Mouse (Mus musculus) cerebellum, postnatal 36 days (tissue): ENCODE measurements at regions not wholly inside any gene's neighbourhood (a gene's known extent, or its start where the extent isn't known, plus 50 kb on each side); places are given as distances from the start of the nearest gene placed in this dataset.

Experiments
- DNase-seq, 2 experiments: peaks; one replicate each; pipeline ENCODE4 v3.0.0; 2021 to 2022; ENCODE audit warnings: mixed read lengths in 2 of 2

DNA sequence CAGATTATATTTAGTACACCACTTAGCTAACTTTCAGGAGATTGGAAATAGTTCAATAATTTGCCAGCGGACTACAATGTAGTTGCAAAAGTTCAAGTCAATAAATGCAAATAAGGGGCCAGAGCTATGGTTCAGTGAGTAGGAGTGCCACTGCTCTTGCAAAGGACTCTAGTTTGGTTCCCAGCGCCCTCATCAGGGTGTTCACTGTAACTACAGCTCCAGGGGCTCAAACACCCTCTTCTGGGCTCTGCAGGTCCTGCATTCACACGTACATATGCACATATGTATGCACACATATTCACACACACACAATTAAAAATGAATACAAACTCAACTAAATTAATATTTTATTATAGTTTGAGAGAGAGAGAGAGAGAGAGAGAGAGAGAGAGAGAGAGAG lies 74.1 kb upstream of the Auts2 start:
- DNase-seq: no peak

DNA sequence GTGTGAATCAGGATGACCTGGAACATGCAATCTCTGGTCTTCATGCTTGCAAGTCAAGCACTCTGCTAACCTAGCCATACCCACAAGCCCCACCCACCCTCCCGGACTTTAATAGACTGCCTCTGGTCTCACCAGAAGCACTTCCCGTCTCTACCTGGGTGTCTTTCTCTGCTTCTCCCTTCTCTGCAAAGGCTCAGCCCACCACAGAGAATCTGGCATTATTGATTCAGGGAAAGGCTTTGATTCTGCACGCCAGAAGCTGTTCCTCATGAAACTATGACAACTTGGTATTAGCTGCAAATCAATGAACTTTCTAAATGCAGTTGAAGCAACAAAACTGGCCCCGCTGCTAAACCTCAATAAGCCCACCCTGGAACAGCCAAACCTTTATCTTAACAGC lies 66.1 kb upstream of the Auts2 start:
- no peak for DNase-seq

DNA sequence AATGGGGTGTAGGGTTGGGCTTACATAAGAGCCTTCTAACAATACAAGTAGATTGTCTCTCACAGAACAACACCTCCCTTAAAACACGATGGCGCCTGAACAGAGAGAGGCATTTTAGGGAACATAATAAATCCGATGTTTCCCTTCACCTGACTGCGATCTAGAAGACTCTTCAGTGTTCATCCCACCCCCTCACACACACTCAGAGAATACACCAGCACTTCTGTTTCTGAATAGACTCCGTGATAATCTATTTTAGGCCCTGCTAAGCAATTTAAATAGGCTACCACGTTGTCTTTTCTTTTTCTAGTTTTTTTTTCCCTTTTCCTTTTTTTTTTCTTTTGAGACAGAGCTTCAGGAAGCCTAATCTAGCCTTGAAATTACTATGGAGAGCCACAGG lies 63.1 kb upstream of the Auts2 start:
- DNase-seq: no peak

DNA sequence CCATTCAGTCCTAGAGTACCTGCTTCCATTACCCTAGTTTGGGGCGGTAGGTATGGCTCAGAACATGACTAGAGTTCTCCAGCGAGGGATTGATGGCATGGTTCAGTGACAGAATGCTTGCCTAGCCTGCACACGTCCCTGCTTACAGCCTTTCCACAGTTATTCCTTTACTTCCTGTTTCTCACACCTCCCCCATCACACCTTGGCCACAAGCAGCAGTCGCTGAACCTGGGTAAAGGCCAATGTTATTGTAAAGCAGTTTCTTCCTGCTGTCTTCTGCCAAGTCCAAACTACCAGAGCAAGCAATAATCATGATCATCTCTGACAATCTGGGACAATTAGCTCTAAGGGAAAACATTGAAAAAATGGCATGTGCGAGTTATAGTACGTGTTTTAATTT lies 51.7 kb upstream of the Auts2 start:
- DNase-seq: peak; percentile 6 to 9
